In the genomic region with DNA sequence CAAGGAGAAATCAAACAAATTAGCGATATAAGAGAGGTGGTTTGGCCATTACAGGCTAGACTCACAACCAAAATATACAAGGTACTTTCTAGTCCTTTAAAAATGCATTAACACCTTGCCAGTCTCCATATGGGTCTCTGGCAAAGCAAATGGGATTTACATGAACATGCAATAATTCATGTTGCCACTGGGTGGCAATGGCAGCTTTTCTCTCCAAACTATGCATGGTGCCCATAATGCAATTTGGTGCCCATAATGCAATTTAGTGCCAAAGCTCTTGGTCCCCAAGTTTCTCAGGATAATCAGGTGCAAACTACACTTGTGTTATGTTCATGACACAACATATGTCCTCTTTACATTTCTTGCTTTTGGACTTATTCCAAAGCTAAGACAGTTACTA, we compare ENCODE assay signal across 8 mouse cellular contexts.
DNase-seq lines count a peak whose midpoint lies in the region; ATAC-seq lines count a peak whose summit lies in the region.

No protein-coding gene starts in this region.

- H3K4me3 ChIP-seq in hindbrain, embryonic 10.5 days, result no peak overlapping the region
- H3K4me3 ChIP-seq in midbrain, embryonic 12.5 days, result no peak overlapping the region

- H3K36me3 ChIP-seq in hindbrain, embryonic 10.5 days, result no peaks in the 10 kb centered on the region
- no peaks in the 10 kb centered on the region for H3K36me3 ChIP-seq in midbrain, embryonic 12.5 days

- 13% methylated on average over 1 of the region's 1 CpGs for WGBS in hindbrain, embryonic 10.5 days
- 10% methylated on average over 1 of the region's 1 CpGs for WGBS in midbrain, embryonic 12.5 days

- H3K4me1 ChIP-seq in hindbrain, embryonic 10.5 days (replicated peaks), result no peaks in the 10 kb centered on the region
- H3K4me1 ChIP-seq in midbrain, embryonic 12.5 days, result no peaks in the 10 kb centered on the region

- H3K4me2 ChIP-seq in midbrain, embryonic 12.5 days (replicated peaks), result no peak overlapping the region

- no peaks in the 10 kb centered on the region for H3K27me3 ChIP-seq in hindbrain, embryonic 10.5 days (ENCODE audit: insufficient read depth, poor library complexity, severe bottlenecking)
- H3K27me3 ChIP-seq in midbrain, embryonic 12.5 days, result no peaks in the 10 kb centered on the region

- peak; percentile 40 to 50 for DNase-seq in heart, postnatal 10 days
- no peak for DNase-seq in heart, adult 11 months
- DNase-seq in ES-CJ7 (ENCODE audit: low read depth, low spot score), result peak; percentile 25
- peak; percentile 56 to 66 for DNase-seq in cerebellum, postnatal 14 days
- DNase-seq in hindbrain, embryonic 10.5 days (ENCODE audit: low spot score), result peak; percentile 32
- DNase-seq in left cerebral cortex, adult 11 months (ENCODE audit: low spot score), result peak; percentile 7
- peak; percentile 24 to 29 for DNase-seq in thymus, postnatal 36 days

- intact Hi-C loops in heart, postnatal 10 days (cut with DNase I), result loop anchor here (1.0 kb wide), 1 partner anchor 1125 kb away; no protein-coding TSS in a partner anchor

- no peaks in the 10 kb centered on the region for H3K9me3 ChIP-seq in hindbrain, embryonic 10.5 days
- H3K9me3 ChIP-seq in midbrain, embryonic 12.5 days, result no peaks in the 10 kb centered on the region

- H3K27ac ChIP-seq in hindbrain, embryonic 10.5 days, result no peak overlapping the region
- no peak overlapping the region for H3K27ac ChIP-seq in midbrain, embryonic 12.5 days (replicated peaks)

- no peak overlapping the region for H3K9ac ChIP-seq in midbrain, embryonic 12.5 days (replicated peaks)

- 0 out of 2 replicates have a peak, but pooled peaks have one; percentile 38 for ATAC-seq in midbrain, embryonic 12.5 days (ENCODE audit: low FRiP score, low read depth)
